Mouse (Mus musculus): Measurements from ENCODE around the gene Ldb3. TPM values are rescaled to one million over a fixed set of nuclear protein-coding genes. Genes with fewer than 3 reads are reported as not detected.
A peak's percentile ranks its signal among the peaks of the same experiment; 100 is the strongest.

Gene Ldb3
- polyA plus RNA-seq, 1 experiment from 2014 or later: 301 TPM

- Histone ChIP-seq H3K9ac (ENCODE audit: low read length) (0 out of 2 replicates have a peak overlapping the region, but pooled peaks have one; percentile 8), H3K27me3 (ENCODE audit: control insufficient read depth, insufficient read depth, low read length) (peaks cover 8% of the 10 kb centered on the region; the same call in 1 of the 2 replicates), H3K4me3 (ENCODE audit: control insufficient read depth in 1 of 2, insufficient read depth in 1 of 2, low read depth in 1 of 2, low read length in 2 of 2) (no peak overlapping the region), H3K4me2 (ENCODE audit: low read length) (peak overlapping the region; percentile 21; the same call in 1 of the 2 replicates), H3K9me3 (ENCODE audit: control insufficient read depth, low read length) (no peaks in the 10 kb centered on the region), H3K36me3 (ENCODE audit: control insufficient read depth, insufficient read depth, low read length) (no peaks in the 10 kb centered on the region), H3K27ac (replicated peaks in 1 of 2; ENCODE audit: control insufficient read depth in 1 of 2, insufficient read depth in 1 of 2, low read depth in 2 of 2, low read length in 2 of 2) (0 out of 4 replicates have a peak overlapping the region, but pooled peaks of 1 of the 2 experiments have one; percentile 14), H3K4me1 (ENCODE audit: control insufficient read depth in 2 of 2, insufficient read depth in 2 of 2, low read length in 2 of 2) (peaks cover 18 to 39% of the 10 kb centered on the region in 2 experiments)
- WGBS: 22% methylated on average over 7 of the region's 7 CpGs
- ATAC-seq (ENCODE audit: insufficient number of reproducible peaks, insufficient read depth, low FRiP score, low read depth): no peak
Measured at GRCm38 (mm10) chr14:34508842-34509439, 79.5 kb downstream of the Ldb3 start.

- Histone ChIP-seq H3K9ac (ENCODE audit: low read length) (0 out of 2 replicates have a peak overlapping the region, but pooled peaks have one; percentile 8), H3K27ac (replicated peaks in 1 of 2; ENCODE audit: control insufficient read depth in 1 of 2, insufficient read depth in 1 of 2, low read depth in 2 of 2, low read length in 2 of 2) (0 out of 4 replicates have a peak overlapping the region, but pooled peaks of 1 of the 2 experiments have one; percentile 14), H3K4me3 (ENCODE audit: control insufficient read depth in 1 of 2, insufficient read depth in 1 of 2, low read depth in 1 of 2, low read length in 2 of 2) (no peak overlapping the region), H3K4me2 (ENCODE audit: low read length) (peak overlapping the region; percentile 21; the same call in 1 of the 2 replicates), H3K27me3 (ENCODE audit: control insufficient read depth, insufficient read depth, low read length) (peaks cover 8% of the 10 kb centered on the region; the same call in 1 of the 2 replicates), H3K36me3 (ENCODE audit: control insufficient read depth, insufficient read depth, low read length) (no peaks in the 10 kb centered on the region), H3K4me1 (ENCODE audit: control insufficient read depth in 2 of 2, insufficient read depth in 2 of 2, low read length in 2 of 2) (peaks cover 18 to 44% of the 10 kb centered on the region in 2 experiments), H3K9me3 (ENCODE audit: control insufficient read depth, low read length) (no peaks in the 10 kb centered on the region)
- ATAC-seq (ENCODE audit: insufficient number of reproducible peaks, insufficient read depth, low FRiP score, low read depth): no peak
- WGBS: 58% methylated on average over 4 of the region's 4 CpGs
Measured at GRCm38 (mm10) chr14:34508187-34508840, 80.2 kb downstream of the Ldb3 start.

- no peak overlapping the region for H3K4me2 ChIP-seq (ENCODE audit: low read length)
- ATAC-seq (ENCODE audit: insufficient number of reproducible peaks, insufficient read depth, low FRiP score, low read depth): no peak
- H3K36me3 ChIP-seq (ENCODE audit: control insufficient read depth, insufficient read depth, low read length): no peaks in the 10 kb centered on the region
- H3K27me3 ChIP-seq (ENCODE audit: control insufficient read depth, insufficient read depth, low read length): peaks cover 8% of the 10 kb centered on the region; the same call in 1 of the 2 replicates
- H3K27ac ChIP-seq (replicated peaks in 1 of 2; ENCODE audit: control insufficient read depth in 1 of 2, insufficient read depth in 1 of 2, low read depth in 2 of 2, low read length in 2 of 2): peak overlapping the region; percentile 44 to 67
- H3K4me3 ChIP-seq (ENCODE audit: control insufficient read depth in 1 of 2, insufficient read depth in 1 of 2, low read depth in 1 of 2, low read length in 2 of 2): no peak overlapping the region
- peaks cover 18 to 46% of the 10 kb centered on the region in 2 experiments for H3K4me1 ChIP-seq (ENCODE audit: control insufficient read depth in 2 of 2, insufficient read depth in 2 of 2, low read length in 2 of 2)
- no peaks in the 10 kb centered on the region for H3K9me3 ChIP-seq (ENCODE audit: control insufficient read depth, low read length)
- 31% methylated on average over 7 of the region's 7 CpGs for WGBS
- 0 out of 2 replicates have a peak overlapping the region, but pooled peaks have one; percentile 3 for H3K9ac ChIP-seq (ENCODE audit: low read length)
Measured at GRCm38 (mm10) chr14:34505309-34505708, 83.2 kb downstream of the Ldb3 start.

GRCm38 (mm10) chr14:34504377-34504776 lies 84.1 kb downstream of the Ldb3 start:
- Histone ChIP-seq H3K4me3 (ENCODE audit: control insufficient read depth in 1 of 2, insufficient read depth in 1 of 2, low read depth in 1 of 2, low read length in 2 of 2) (no peak overlapping the region), H3K36me3 (ENCODE audit: control insufficient read depth, insufficient read depth, low read length) (no peaks in the 10 kb centered on the region), H3K4me1 (ENCODE audit: control insufficient read depth in 2 of 2, insufficient read depth in 2 of 2, low read length in 2 of 2) (peaks cover 22 to 55% of the 10 kb centered on the region in 2 experiments), H3K4me2 (ENCODE audit: low read length) (no peak overlapping the region), H3K9me3 (ENCODE audit: control insufficient read depth, low read length) (no peaks in the 10 kb centered on the region), H3K9ac (ENCODE audit: low read length) (no peak overlapping the region), H3K27ac (replicated peaks in 1 of 2; ENCODE audit: control insufficient read depth in 1 of 2, insufficient read depth in 1 of 2, low read depth in 2 of 2, low read length in 2 of 2) (no peak overlapping the region), H3K27me3 (ENCODE audit: control insufficient read depth, insufficient read depth, low read length) (peaks cover 8% of the 10 kb centered on the region; the same call in 1 of the 2 replicates)
- no peak for ATAC-seq (ENCODE audit: insufficient number of reproducible peaks, insufficient read depth, low FRiP score, low read depth)
- 82% methylated on average over 5 of the region's 5 CpGs for WGBS

- H3K9ac ChIP-seq (ENCODE audit: low read length): peak overlapping the region; percentile 100; the same call in 1 of the 2 replicates
- peaks cover 22 to 56% of the 10 kb centered on the region in 2 experiments for H3K4me1 ChIP-seq (ENCODE audit: control insufficient read depth in 2 of 2, insufficient read depth in 2 of 2, low read length in 2 of 2)
- peak overlapping the region; percentile 82 for H3K4me2 ChIP-seq (ENCODE audit: low read length)
- no peaks in the 10 kb centered on the region for H3K9me3 ChIP-seq (ENCODE audit: control insufficient read depth, low read length)
- no peak for ATAC-seq (ENCODE audit: insufficient number of reproducible peaks, insufficient read depth, low FRiP score, low read depth)
- no peaks in the 10 kb centered on the region for H3K36me3 ChIP-seq (ENCODE audit: control insufficient read depth, insufficient read depth, low read length)
- H3K4me3 ChIP-seq (ENCODE audit: control insufficient read depth in 1 of 2, insufficient read depth in 1 of 2, low read depth in 1 of 2, low read length in 2 of 2): no peak overlapping the region
- 69% methylated on average over 6 of the region's 6 CpGs for WGBS
- H3K27me3 ChIP-seq (ENCODE audit: control insufficient read depth, insufficient read depth, low read length): peaks cover 8% of the 10 kb centered on the region; the same call in 1 of the 2 replicates
- H3K27ac ChIP-seq (replicated peaks in 1 of 2; ENCODE audit: control insufficient read depth in 1 of 2, insufficient read depth in 1 of 2, low read depth in 2 of 2, low read length in 2 of 2): peak overlapping the region; percentile 45 to 100; a peak in 3 of 4 replicates
Measured at GRCm38 (mm10) chr14:34503759-34504158, 84.7 kb downstream of the Ldb3 start.

- peaks cover 22 to 55% of the 10 kb centered on the region in 2 experiments for H3K4me1 ChIP-seq (ENCODE audit: control insufficient read depth in 2 of 2, insufficient read depth in 2 of 2, low read length in 2 of 2)
- WGBS: 11% methylated on average over 15 of the region's 15 CpGs
Measured at GRCm38 (mm10) chr14:34503325-34503647, 85.2 kb downstream of the Ldb3 start, which contains the start of gene Bmpr1a. TSS of gene Bmpr1a (minus strand) at chr14:34503341.

GRCm38 (mm10) chr14:34502475-34503324 lies 85.8 kb downstream of the Ldb3 start:
- ATAC-seq (ENCODE audit: insufficient number of reproducible peaks, insufficient read depth, low FRiP score, low read depth): peak; percentile 90
- WGBS: 1% methylated on average over 92 of the region's 115 CpGs
- Histone ChIP-seq H3K27me3 (ENCODE audit: control insufficient read depth, insufficient read depth, low read length) (peaks cover 4% of the 10 kb centered on the region; the same call in 1 of the 2 replicates), H3K27ac (replicated peaks in 1 of 2; ENCODE audit: control insufficient read depth in 1 of 2, insufficient read depth in 1 of 2, low read depth in 2 of 2, low read length in 2 of 2) (peak overlapping the region; percentile 97 to 100), H3K9ac (ENCODE audit: low read length) (peak overlapping the region; percentile 100), H3K4me1 (ENCODE audit: control insufficient read depth in 2 of 2, insufficient read depth in 2 of 2, low read length in 2 of 2) (peaks cover 19 to 56% of the 10 kb centered on the region in 2 experiments), H3K36me3 (ENCODE audit: control insufficient read depth, insufficient read depth, low read length) (no peaks in the 10 kb centered on the region), H3K4me2 (ENCODE audit: low read length) (peak overlapping the region; percentile 82), H3K9me3 (ENCODE audit: control insufficient read depth, low read length) (no peaks in the 10 kb centered on the region), H3K4me3 (ENCODE audit: control insufficient read depth in 1 of 2, insufficient read depth in 1 of 2, low read depth in 1 of 2, low read length in 2 of 2) (peak overlapping the region; percentile 80 to 95)

More at GRCm38 (mm10) chr14:34503325-34503647, 85.2 kb downstream of the Ldb3 start, which contains the start of gene Bmpr1a:
- H3K27me3 ChIP-seq (ENCODE audit: control insufficient read depth, insufficient read depth, low read length): peaks cover 8% of the 10 kb centered on the region; the same call in 1 of the 2 replicates
- peak within 1 kb of the TSS; percentile 97 to 100 for H3K27ac ChIP-seq (replicated peaks in 1 of 2; ENCODE audit: control insufficient read depth in 1 of 2, insufficient read depth in 1 of 2, low read depth in 2 of 2, low read length in 2 of 2)
- H3K9ac ChIP-seq (ENCODE audit: low read length): peak within 1 kb of the TSS; percentile 100
- ATAC-seq (ENCODE audit: insufficient number of reproducible peaks, insufficient read depth, low FRiP score, low read depth): peak; percentile 81
- peak within 1 kb of the TSS; percentile 80 to 95 for H3K4me3 ChIP-seq (ENCODE audit: control insufficient read depth in 1 of 2, insufficient read depth in 1 of 2, low read depth in 1 of 2, low read length in 2 of 2)
- H3K4me2 ChIP-seq (ENCODE audit: low read length): peak within 1 kb of the TSS; percentile 82
- H3K36me3 ChIP-seq (ENCODE audit: control insufficient read depth, insufficient read depth, low read length): no peaks in the 10 kb centered on the region
- no peaks in the 10 kb centered on the region for H3K9me3 ChIP-seq (ENCODE audit: control insufficient read depth, low read length)
